Mouse (Mus musculus): ENCODE measurements around the gene Galnt7. TPM values are rescaled to one million over a fixed set of nuclear protein-coding genes. Genes with fewer than 3 reads are reported as not detected.

Gene Galnt7
- polyA plus RNA-seq, 1 experiment = 2.0 TPM

DNA sequence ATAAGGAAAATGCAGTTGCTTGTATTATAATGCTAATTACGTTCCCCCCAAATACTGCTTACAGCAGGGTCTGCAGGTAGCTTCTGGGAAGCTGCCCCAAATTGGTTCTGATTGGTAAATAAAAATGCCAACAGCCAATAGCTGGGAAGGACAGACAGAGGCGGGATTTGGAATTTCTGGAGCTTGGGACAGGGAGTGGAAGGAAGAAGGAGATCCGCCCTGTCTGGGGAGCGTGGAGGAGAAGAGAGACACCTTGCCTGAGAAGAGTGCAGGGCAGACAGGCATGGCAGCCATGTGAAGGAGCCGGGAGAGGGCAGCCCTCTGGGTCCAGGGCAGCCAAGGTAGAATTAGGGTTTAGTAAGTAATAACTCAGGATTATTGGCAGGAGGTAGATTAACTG lies 35.9 kb downstream of the Galnt7 start:
- Histone ChIP-seq H3K27ac (ENCODE audit: insufficient read depth, low read length) (no peak overlapping the region), H3K4me1 (ENCODE audit: control insufficient read depth, insufficient read depth, insufficient read length) (no peaks in the 10 kb centered on the region), H3K27me3 (ENCODE audit: control insufficient read depth, insufficient read depth, low read length) (no peaks in the 10 kb centered on the region), H3K36me3 (ENCODE audit: control insufficient read depth, insufficient read depth, low read length) (no peaks in the 10 kb centered on the region), H3K4me3 (ENCODE audit: extremely low read depth, insufficient read depth, insufficient read length) (no peak overlapping the region)
- WGBS = 88% methylated on average over 5 of the region's 5 CpGs
- DNase-seq (ENCODE audit: low read depth in 1 of 2, low spot score in 2 of 2) = no peak
- TF ChIP-seq CTCF (IDR thresholded peaks at IDR 0.05; ENCODE audit: extremely low read depth, insufficient read depth, insufficient read length, insufficient replicate concordance) (no peak), POLR2A (IDR thresholded peaks at IDR 0.05; ENCODE audit: low read depth, low read length) (no peak)

GRCm38 (mm10) chr8:57615016-57615657 lies 37.7 kb downstream of the Galnt7 start:
- DNase-seq (ENCODE audit: low read depth in 1 of 2, low spot score in 2 of 2) = no peak
- H3K36me3 ChIP-seq (ENCODE audit: control insufficient read depth, insufficient read depth, low read length) = no peaks in the 10 kb centered on the region
- WGBS = 78% methylated on average over 15 of the region's 15 CpGs
- H3K27me3 ChIP-seq (ENCODE audit: control insufficient read depth, insufficient read depth, low read length) = no peaks in the 10 kb centered on the region
- no peak overlapping the region for H3K27ac ChIP-seq (ENCODE audit: insufficient read depth, low read length)
- TF ChIP-seq CTCF (IDR thresholded peaks at IDR 0.05; ENCODE audit: extremely low read depth, insufficient read depth, insufficient read length, insufficient replicate concordance) (no peak), POLR2A (IDR thresholded peaks at IDR 0.05; ENCODE audit: low read depth, low read length) (no peak)
- H3K4me3 ChIP-seq (ENCODE audit: extremely low read depth, insufficient read depth, insufficient read length) = no peak overlapping the region
- no peaks in the 10 kb centered on the region for H3K4me1 ChIP-seq (ENCODE audit: control insufficient read depth, insufficient read depth, insufficient read length)

DNA sequence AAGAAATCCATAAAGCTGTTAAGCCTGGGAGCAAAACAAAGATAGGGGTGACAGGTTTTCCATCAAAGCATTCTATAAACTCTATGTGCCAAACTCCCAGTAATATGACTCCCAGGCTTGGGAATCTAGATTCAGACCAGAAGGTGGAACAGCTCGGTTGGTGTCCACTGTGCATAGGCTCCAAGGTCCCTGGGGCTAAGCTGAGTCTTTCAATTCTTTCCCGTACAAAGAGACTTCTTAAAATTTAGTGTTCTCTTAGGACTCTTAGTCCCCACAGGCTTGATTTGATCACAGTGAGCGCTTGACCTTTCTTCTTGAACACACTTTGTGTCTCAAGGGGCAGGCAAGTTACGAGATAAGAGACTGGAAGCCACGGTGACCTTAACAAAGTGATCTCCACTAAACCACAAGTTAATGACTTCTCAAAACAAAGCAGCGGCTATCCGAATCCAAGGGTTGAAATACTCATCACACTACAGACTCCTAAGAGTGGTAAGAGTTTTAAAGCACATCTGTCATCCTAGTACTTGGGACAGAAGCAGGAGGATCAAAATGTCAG lies 41.3 kb downstream of the Galnt7 start:
- TF ChIP-seq POLR2A (IDR thresholded peaks at IDR 0.05; ENCODE audit: low read depth, low read length) (no peak), CTCF (IDR thresholded peaks at IDR 0.05; ENCODE audit: extremely low read depth, insufficient read depth, insufficient read length, insufficient replicate concordance) (no peak)
- 57% methylated on average over 7 of the region's 7 CpGs for WGBS

GRCm38 (mm10) chr8:57610706-57611418 lies 42.0 kb downstream of the Galnt7 start:
- H3K36me3 ChIP-seq (ENCODE audit: control insufficient read depth, insufficient read depth, low read length) = no peaks in the 10 kb centered on the region
- H3K27me3 ChIP-seq (ENCODE audit: control insufficient read depth, insufficient read depth, low read length) = no peaks in the 10 kb centered on the region
- H3K4me1 ChIP-seq (ENCODE audit: control insufficient read depth, insufficient read depth, insufficient read length) = no peaks in the 10 kb centered on the region; the same call in 1 of the 2 replicates
- 84% methylated on average over 11 of the region's 11 CpGs for WGBS
- no peak overlapping the region for H3K27ac ChIP-seq (ENCODE audit: insufficient read depth, low read length)
- DNase-seq (ENCODE audit: low read depth in 1 of 2, low spot score in 2 of 2) = no peak
- H3K4me3 ChIP-seq (ENCODE audit: extremely low read depth, insufficient read depth, insufficient read length) = no peak overlapping the region
- no peak for TF ChIP-seq POLR2A (IDR thresholded peaks at IDR 0.05; ENCODE audit: low read depth, low read length)
- no peak for TF ChIP-seq CTCF (IDR thresholded peaks at IDR 0.05; ENCODE audit: extremely low read depth, insufficient read depth, insufficient read length, insufficient replicate concordance)

More for the DNA sequence above, 41.3 kb downstream of the Galnt7 start:
- no peaks in the 10 kb centered on the region for H3K36me3 ChIP-seq (ENCODE audit: control insufficient read depth, insufficient read depth, low read length)
- H3K4me1 ChIP-seq (ENCODE audit: control insufficient read depth, insufficient read depth, insufficient read length) = no peaks in the 10 kb centered on the region; the same call in 1 of the 2 replicates
- H3K27me3 ChIP-seq (ENCODE audit: control insufficient read depth, insufficient read depth, low read length) = no peaks in the 10 kb centered on the region
- no peak overlapping the region for H3K4me3 ChIP-seq (ENCODE audit: extremely low read depth, insufficient read depth, insufficient read length)
- DNase-seq (ENCODE audit: low read depth in 1 of 2, low spot score in 2 of 2) = no peak
- H3K27ac ChIP-seq (ENCODE audit: insufficient read depth, low read length) = no peak overlapping the region

DNA sequence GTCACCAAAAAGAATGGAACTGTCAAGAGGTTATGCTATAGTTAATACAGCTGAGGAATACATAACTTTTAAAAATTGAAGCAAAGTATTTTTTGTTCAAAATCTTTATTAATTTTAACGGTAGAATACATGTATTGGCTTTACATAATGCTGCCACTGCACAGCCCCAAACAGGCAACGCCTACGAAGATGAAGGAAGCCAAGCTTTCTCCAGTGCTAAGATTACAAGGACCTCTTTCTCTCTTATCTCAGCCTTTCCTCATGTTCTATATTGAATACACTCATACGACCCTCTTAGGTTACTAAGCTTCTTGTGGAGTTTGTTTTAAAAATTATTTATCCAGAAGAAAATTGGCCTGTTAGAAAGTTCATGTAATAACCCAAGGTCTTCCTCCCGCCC lies 50.3 kb downstream of the Galnt7 start:
- 81% methylated on average over 5 of the region's 5 CpGs for WGBS
- no peak for TF ChIP-seq POLR2A (IDR thresholded peaks at IDR 0.05; ENCODE audit: low read depth, low read length)
- no peak for TF ChIP-seq CTCF (IDR thresholded peaks at IDR 0.05; ENCODE audit: extremely low read depth, insufficient read depth, insufficient read length, insufficient replicate concordance)
- H3K4me3 ChIP-seq (ENCODE audit: extremely low read depth, insufficient read depth, insufficient read length) = no peak overlapping the region
- DNase-seq (ENCODE audit: low read depth in 1 of 2, low spot score in 2 of 2) = no peak
- no peak overlapping the region for H3K27ac ChIP-seq (ENCODE audit: insufficient read depth, low read length)
- H3K27me3 ChIP-seq (ENCODE audit: control insufficient read depth, insufficient read depth, low read length) = no peaks in the 10 kb centered on the region
- no peaks in the 10 kb centered on the region for H3K36me3 ChIP-seq (ENCODE audit: control insufficient read depth, insufficient read depth, low read length)
- H3K4me1 ChIP-seq (ENCODE audit: control insufficient read depth, insufficient read depth, insufficient read length) = peaks cover 2% of the 10 kb centered on the region

- peaks cover 2% of the 10 kb centered on the region for H3K4me1 ChIP-seq (ENCODE audit: control insufficient read depth, insufficient read depth, insufficient read length)
- TF ChIP-seq CTCF (IDR thresholded peaks at IDR 0.05; ENCODE audit: extremely low read depth, insufficient read depth, insufficient read length, insufficient replicate concordance) (no peak), POLR2A (IDR thresholded peaks at IDR 0.05; ENCODE audit: low read depth, low read length) (no peak)
- no peak overlapping the region for H3K27ac ChIP-seq (ENCODE audit: insufficient read depth, low read length)
- no peaks in the 10 kb centered on the region for H3K27me3 ChIP-seq (ENCODE audit: control insufficient read depth, insufficient read depth, low read length)
- no peaks in the 10 kb centered on the region for H3K36me3 ChIP-seq (ENCODE audit: control insufficient read depth, insufficient read depth, low read length)
- WGBS = 85% methylated on average over 12 of the region's 12 CpGs
- H3K4me3 ChIP-seq (ENCODE audit: extremely low read depth, insufficient read depth, insufficient read length) = no peak overlapping the region
- DNase-seq (ENCODE audit: low read depth in 1 of 2, low spot score in 2 of 2) = no peak
Measured at GRCm38 (mm10) chr8:57601987-57602418, 50.8 kb downstream of the Galnt7 start.

Measured in spleen, adult 2 months (tissue).